Mouse (Mus musculus): ENCODE results near the gene Slc25a15. TPM values are rescaled to one million over a fixed set of nuclear protein-coding genes. Genes with fewer than 3 reads are reported as not detected.

Gene Slc25a15
- total RNA-seq, 2 experiments from 2014 or later = 0.85 TPM; not detected in 1

GRCm38 (mm10) chr8:22335426-22335825, 63.0 kb downstream of the Slc25a15 start:
- ATAC-seq (replicated peaks; ENCODE audit: low FRiP score, poor library complexity, severe bottlenecking) = no peak

Other genes starting within 250 kb of the Slc25a15 start
- gene Nek3, start 232.2 kb downstream of the Slc25a15 start, total RNA-seq (2015; ENCODE audit: low replicate concordance) = 4.4 and 7.1 TPM in 2 replicates
- 5.9 and 7.7 TPM in 2 replicates for gene Nek3, start 232.2 kb downstream of the Slc25a15 start, total RNA-seq (2017; ENCODE audit: low replicate concordance)
- gene Ckap2, start 212.8 kb downstream of the Slc25a15 start, total RNA-seq (2015; ENCODE audit: low replicate concordance) = 28.0 and 39.6 TPM in 2 replicates
- 34.1 and 40.0 TPM in 2 replicates for gene Ckap2, start 212.8 kb downstream of the Slc25a15 start, total RNA-seq (2017; ENCODE audit: low replicate concordance)
- gene Vps36, start 205.8 kb downstream of the Slc25a15 start, total RNA-seq (2015; ENCODE audit: low replicate concordance) = 10.0 and 12.3 TPM in 2 replicates
- 8.5 and 11.8 TPM in 2 replicates for gene Vps36, start 205.8 kb downstream of the Slc25a15 start, total RNA-seq (2017; ENCODE audit: low replicate concordance)
- 0.21 and 0.58 TPM in 2 replicates for gene Thsd1, start 171.3 kb downstream of the Slc25a15 start, total RNA-seq (2015; ENCODE audit: low replicate concordance)
- 0.28 TPM in 1 of 2 replicates, not detected in the other for gene Thsd1, start 171.3 kb downstream of the Slc25a15 start, total RNA-seq (2017; ENCODE audit: low replicate concordance)
- not detected in 2 replicates for gene Tpte, start 115.2 kb downstream of the Slc25a15 start, total RNA-seq (2015; ENCODE audit: low replicate concordance)
- not detected in 2 replicates for gene Tpte, start 115.2 kb downstream of the Slc25a15 start, total RNA-seq (2017; ENCODE audit: low replicate concordance)
- gene Mrps31, start 12.8 kb upstream of the Slc25a15 start, total RNA-seq (2015; ENCODE audit: low replicate concordance) = 0.96 and 4.6 TPM in 2 replicates
- 6.4 and 12.3 TPM in 2 replicates for gene Mrps31, start 12.8 kb upstream of the Slc25a15 start, total RNA-seq (2017; ENCODE audit: low replicate concordance)